Mouse (Mus musculus) cerebellum, adult 2 months (tissue): ENCODE results near the gene Slc22a18.

Experiments
- CTCF ChIP-seq: fragments of 200-500 bp; IDR thresholded peaks from 2 replicates; pipeline ENCODE4 v1.5.1; 2011; ENCODE audit warnings: low read depth, mild to moderate bottlenecking, control low read depth, low read length, moderate library complexity, borderline replicate concordance; ENCODE audit not compliant: insufficient read depth
- POLR2A ChIP-seq: fragments of 200-500 bp; IDR thresholded peaks from 2 replicates; pipeline ENCODE4 v1.6.1; 2011; ENCODE audit warnings: low read length, control low read depth, borderline replicate concordance; ENCODE audit not compliant: insufficient read depth

- TF ChIP-seq POLR2A (no peak), CTCF (no peak)
Observed at GRCm38 (mm10) chr7:143462516-143462915, 11.0 kb upstream of the Slc22a18 start.
